Mouse (Mus musculus) lung, embryonic 16.5 days (tissue): ENCODE measurements around the gene Osbpl10. TPM values are rescaled to one million over a fixed set of nuclear protein-coding genes. Genes with fewer than 3 reads are reported as not detected.
"Not testable (repeated sequence)": the region's sequence is repeated elsewhere in the genome, so short reads cannot be mapped to it uniquely, and the experiment has no call there.

Experiments
- ATAC-seq: fragments of 200-750 bp; cut with Nextera tagmentation; 2 replicates; pipeline ENCODE4 v1.8.0; 2017; ENCODE audit warnings: low read depth, mild to moderate bottlenecking, moderate library complexity
- H3K27ac ChIP-seq: fragments of 300-500 bp; sonication (generic); 2 replicates; pipeline ENCODE4 v1.5.1; 2014; ENCODE audit warnings: mild to moderate bottlenecking, control low read depth, low read length
- H3K27me3 ChIP-seq: fragments of 300-500 bp; sonication (generic); 2 replicates; pipeline ENCODE4 v1.6.1; 2014; ENCODE audit warnings: low read depth, low read length, mixed read lengths; ENCODE audit not compliant: control insufficient read depth, insufficient read depth
- H3K36me3 ChIP-seq: fragments of 300-500 bp; sonication (generic); 2 replicates; pipeline ENCODE4 v1.6.1; 2014; ENCODE audit warnings: low read length; ENCODE audit not compliant: control insufficient read depth, insufficient read depth
- H3K4me1 ChIP-seq: fragments of 300-500 bp; sonication (generic); replicated peaks from 2 replicates; pipeline ENCODE4 v1.6.1; 2014; ENCODE audit warnings: low read length, mixed read lengths; ENCODE audit not compliant: control insufficient read depth, insufficient read depth
- H3K4me2 ChIP-seq: fragments of 300-500 bp; sonication (generic); 2 replicates; pipeline ENCODE4 v1.6.1; 2014; ENCODE audit warnings: low read depth, low read length, control low read depth
- H3K4me3 ChIP-seq: fragments of 300-500 bp; sonication (generic); 2 replicates; pipeline ENCODE4 v1.5.1; 2014; ENCODE audit warnings: mild to moderate bottlenecking, low read length, control low read depth
- H3K9ac ChIP-seq: fragments of 300-500 bp; sonication (generic); 2 replicates; pipeline ENCODE4 v1.6.1; 2014; ENCODE audit warnings: low read length, control low read depth
- H3K9me3 ChIP-seq: fragments of 300-500 bp; sonication (generic); 2 replicates; pipeline ENCODE4 v1.6.1; 2016; ENCODE audit warnings: low read length; ENCODE audit not compliant: control insufficient read depth
- WGBS: fragments of 180-500 bp; shearing (Covaris S2); extraction: QIAGEN DNeasy Blood & Tissue Kit; methylation state at CpG from one replicate; pipeline ENCODE4 v1.1.7; 2014; 5-methylcytosine and 5-hydroxymethylcytosine counted together
- polyA plus RNA-seq: library from polyadenylated mRNA; unstranded; fragments of >200 nt; fragmentation: Nextera tagmentation; extraction: Ambion mirVana; gene quantifications from 2 replicates; pipeline ENCODE4 v1.2.1, GENCODE M21; 2015

Gene Osbpl10
- polyA plus RNA-seq, 1 experiment from 2014 or later: 2.2 TPM

DNA sequence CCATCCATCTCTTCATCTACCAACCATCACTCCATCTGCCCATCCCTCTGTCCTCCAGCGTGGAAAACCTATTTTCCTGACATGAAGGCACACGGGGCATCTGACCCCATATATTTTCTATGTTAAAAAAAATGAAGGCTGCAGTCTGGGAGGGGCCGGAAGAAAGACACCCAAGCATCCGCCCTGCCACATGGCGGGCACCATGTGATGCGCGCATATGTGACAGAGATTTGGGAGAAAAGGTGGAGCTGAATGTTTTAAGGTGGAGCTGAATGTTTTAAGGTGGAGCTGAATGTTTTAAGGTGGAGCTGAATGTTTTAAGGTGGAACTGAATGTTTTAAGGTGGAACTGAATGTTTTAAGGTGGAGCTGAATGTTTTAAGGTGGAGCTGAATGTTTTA, 12.1 kb upstream of the Osbpl10 start:
- H3K27me3 ChIP-seq, ATAC-seq, H3K4me3 ChIP-seq, H3K36me3 ChIP-seq, H3K9me3 ChIP-seq, H3K4me2 ChIP-seq, H3K27ac ChIP-seq, H3K9ac ChIP-seq, H3K4me1 ChIP-seq: not testable (repeated sequence)
- WGBS: 78% methylated on average over 7 of the region's 7 CpGs

DNA sequence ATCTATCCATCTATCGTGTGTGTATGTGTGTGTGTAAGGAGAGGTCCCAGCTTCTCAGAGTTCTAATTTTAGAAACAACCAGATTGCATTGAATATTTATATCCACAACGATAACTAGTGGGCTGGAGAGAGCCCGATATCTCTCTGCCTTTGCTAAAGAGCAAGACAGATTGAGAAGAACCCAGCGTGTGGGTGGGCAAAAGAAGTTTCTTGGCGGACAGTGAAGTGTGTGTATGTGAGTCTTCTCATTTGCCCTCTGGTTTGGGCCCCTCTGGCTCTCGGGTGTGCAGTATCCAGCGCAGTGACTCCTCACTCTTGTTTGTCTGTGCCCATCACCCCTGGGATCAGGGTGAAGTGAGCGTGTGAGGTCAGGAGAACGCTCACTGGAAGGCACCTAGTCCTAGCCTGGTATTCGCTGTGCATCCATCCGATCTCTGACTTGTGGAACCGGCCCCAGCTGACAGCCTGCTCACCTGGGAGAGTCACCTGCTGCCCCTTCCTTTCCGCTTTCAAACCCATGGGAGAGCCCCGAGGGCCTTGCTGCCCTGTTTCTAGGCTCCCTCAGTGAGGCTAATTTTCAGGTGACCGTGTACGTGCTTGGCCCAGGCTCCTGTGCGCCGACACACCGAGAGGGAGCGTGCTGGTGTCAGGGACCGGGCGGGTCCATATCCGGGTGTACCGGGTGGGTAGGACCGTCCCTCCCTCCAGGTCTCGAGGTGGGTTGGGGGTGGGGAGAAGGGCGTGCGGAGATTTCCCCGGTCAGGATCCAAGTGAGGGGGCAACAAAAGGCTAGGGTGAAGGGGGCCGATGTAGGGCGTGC, 698 bp upstream of the Osbpl10 start:
- peak; percentile 58 for ATAC-seq
- Histone ChIP-seq H3K9ac (peak overlapping the region; percentile 84), H3K4me1 (peaks cover 11% of the 10 kb centered on the region; the same call in 1 of the 2 replicates), H3K4me2 (peak overlapping the region; percentile 92), H3K27me3 (no peaks in the 10 kb centered on the region; the same call in 1 of the 2 replicates), H3K27ac (peak overlapping the region; percentile 91), H3K9me3 (no peaks in the 10 kb centered on the region), H3K36me3 (no peaks in the 10 kb centered on the region), H3K4me3 (peak overlapping the region; percentile 80)
- 5% methylated on average over 30 of the region's 31 CpGs for WGBS

DNA sequence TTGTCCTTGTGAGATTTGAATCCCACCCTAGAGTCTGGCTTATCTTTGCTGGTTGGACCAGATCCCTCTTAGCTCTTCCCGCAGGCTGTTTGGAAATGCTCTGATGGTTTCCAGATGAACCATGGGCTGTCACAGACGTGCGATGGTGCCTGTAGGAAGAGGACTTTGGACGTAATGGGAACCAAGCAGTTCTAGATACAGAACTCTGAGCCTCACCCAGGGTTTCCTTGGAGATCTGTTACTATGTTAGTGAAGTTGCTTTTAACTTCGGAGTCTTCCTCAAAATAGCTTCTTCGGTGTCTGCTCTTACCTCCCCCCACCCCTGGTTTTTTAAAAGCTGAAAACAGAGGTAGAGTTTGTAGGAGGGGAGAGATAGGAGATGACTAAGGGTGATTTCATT, 1.6 kb downstream of the Osbpl10 start:
- no peak overlapping the region for H3K4me3 ChIP-seq
- peaks cover 11% of the 10 kb centered on the region; the same call in 1 of the 2 replicates for H3K4me1 ChIP-seq
- no peak overlapping the region for H3K27ac ChIP-seq
- H3K9ac ChIP-seq: no peak overlapping the region
- no peaks in the 10 kb centered on the region for H3K36me3 ChIP-seq
- ATAC-seq: no peak
- no peaks in the 10 kb centered on the region for H3K9me3 ChIP-seq
- H3K4me2 ChIP-seq: no peak overlapping the region
- 60% methylated on average over 6 of the region's 6 CpGs for WGBS
- H3K27me3 ChIP-seq: no peaks in the 10 kb centered on the region; the same call in 1 of the 2 replicates

DNA sequence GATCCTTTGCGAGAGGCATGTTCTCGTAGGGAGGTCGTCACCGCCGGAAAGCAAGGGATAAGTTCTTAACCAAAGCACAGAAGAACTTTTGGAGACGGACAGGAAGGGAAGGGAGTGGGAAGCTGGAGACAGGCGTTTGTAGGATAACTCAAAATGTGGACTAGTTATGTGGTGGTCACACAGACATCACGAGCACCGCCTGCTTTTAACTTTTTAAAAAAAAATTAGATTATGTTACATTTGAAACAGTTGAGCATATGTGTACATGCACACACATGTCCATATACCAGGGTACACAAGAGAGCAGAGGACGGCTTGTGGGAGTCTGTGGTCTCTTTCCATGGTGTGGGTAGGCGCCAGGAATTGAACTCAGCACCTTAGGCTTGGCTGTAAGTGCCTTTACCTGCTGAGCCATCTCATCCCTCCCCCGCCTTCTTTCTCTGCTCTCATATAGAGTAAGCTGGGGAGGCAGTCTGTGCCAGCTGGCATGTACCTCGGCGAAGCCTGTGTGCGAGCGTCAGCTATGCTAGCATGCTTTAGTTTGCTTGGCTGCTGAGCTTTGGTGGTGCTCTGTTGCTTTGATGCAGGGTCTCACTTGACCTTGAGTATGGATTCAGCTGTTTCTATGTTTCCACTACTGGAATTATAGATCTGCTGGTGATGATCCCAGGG, 4.5 kb downstream of the Osbpl10 start, which contains the start of gene Rps27rt:
Gene Rps27rt, minus strand, starts transcription at position 51 of the 672 bp plus-strand sequence.
- Histone ChIP-seq H3K4me1 (peaks cover 6% of the 10 kb centered on the region; the same call in 1 of the 2 replicates), H3K9me3 (no peaks in the 10 kb centered on the region), H3K9ac (no peak within 1 kb of the TSS), H3K27ac (no peak within 1 kb of the TSS), H3K4me3 (no peak within 1 kb of the TSS), H3K36me3 (no peaks in the 10 kb centered on the region), H3K4me2 (no peak within 1 kb of the TSS), H3K27me3 (no peaks in the 10 kb centered on the region; the same call in 1 of the 2 replicates)
- ATAC-seq: no peak
- 88% methylated on average over 16 of the region's 16 CpGs for WGBS

DNA sequence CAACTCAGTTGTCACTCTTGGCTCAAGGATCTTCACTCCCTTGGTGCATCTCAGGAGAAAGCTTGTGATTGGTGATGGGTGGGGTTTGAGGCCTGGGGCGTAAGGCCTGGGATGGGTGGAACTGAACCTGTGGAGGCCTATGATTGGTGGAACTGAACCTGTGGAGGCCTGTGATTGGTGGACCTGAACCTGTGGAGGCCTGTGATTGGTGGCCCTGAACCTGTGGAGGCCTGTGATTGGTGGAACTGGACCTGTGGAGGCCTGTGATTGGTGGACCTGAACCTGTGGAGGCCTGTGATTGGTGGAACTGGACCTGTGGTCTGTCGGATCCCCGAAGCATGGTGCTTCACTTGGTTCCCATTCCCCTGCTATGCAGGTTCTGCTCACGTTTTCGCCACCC, 7.4 kb downstream of the Osbpl10 start:
- H3K36me3 ChIP-seq: no peaks in the 10 kb centered on the region
- ATAC-seq: no peak
- H3K4me1 ChIP-seq: peaks cover 8% of the 10 kb centered on the region
- H3K9me3 ChIP-seq: no peaks in the 10 kb centered on the region
- no peak overlapping the region for H3K4me2 ChIP-seq
- H3K27ac ChIP-seq: no peak overlapping the region
- no peaks in the 10 kb centered on the region for H3K27me3 ChIP-seq
- no peak overlapping the region for H3K4me3 ChIP-seq
- H3K9ac ChIP-seq: no peak overlapping the region
- WGBS: 96% methylated on average over 5 of the region's 5 CpGs

DNA sequence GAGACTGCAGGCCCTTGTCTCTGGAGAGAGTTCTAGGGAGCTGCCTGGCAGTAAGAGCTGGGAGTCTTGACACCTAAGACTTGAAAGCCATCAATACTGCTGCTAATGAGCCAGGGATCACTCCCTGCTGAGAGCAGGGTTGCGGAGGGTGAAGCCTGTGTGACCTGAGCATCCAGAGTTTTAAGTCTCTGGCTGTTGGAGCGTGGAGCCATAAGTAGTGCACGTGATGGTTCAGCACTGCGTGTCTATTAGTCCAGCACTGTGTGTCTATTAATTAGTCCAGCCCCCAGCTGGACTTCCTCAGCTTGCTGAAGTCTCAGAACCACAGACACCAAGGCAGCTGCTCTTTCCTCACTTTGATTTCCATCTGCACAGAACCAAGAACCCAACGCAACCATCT, 8.0 kb downstream of the Osbpl10 start:
- Histone ChIP-seq H3K4me2 (no peak overlapping the region), H3K27ac (no peak overlapping the region), H3K4me3 (no peak overlapping the region), H3K9ac (no peak overlapping the region), H3K36me3 (no peaks in the 10 kb centered on the region), H3K27me3 (no peaks in the 10 kb centered on the region), H3K9me3 (no peaks in the 10 kb centered on the region), H3K4me1 (peaks cover 8% of the 10 kb centered on the region)
- 92% methylated on average over 5 of the region's 5 CpGs for WGBS
- ATAC-seq: no peak

DNA sequence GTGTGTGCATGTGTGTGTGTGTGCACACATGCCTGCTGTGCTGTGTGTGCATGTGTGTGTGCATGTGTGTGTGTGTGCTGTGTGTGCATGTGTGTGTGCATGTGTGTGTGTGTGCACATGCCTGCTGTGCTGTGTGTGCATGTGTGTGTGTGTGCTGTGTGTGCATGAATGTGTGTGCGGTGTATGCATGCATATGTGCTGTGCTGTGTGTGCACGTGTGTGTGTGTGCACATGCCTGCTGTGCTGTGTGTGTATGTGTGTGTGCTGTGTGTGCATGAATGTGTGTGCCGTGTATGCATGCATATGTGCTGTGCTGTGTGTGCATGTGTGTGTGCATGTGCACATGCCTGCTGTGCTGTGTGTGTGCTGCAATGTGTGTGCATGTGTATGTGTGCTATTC, 9.7 kb downstream of the Osbpl10 start:
- H3K27ac ChIP-seq: no peak overlapping the region
- 93% methylated on average over 3 of the region's 3 CpGs for WGBS
- H3K27me3 ChIP-seq: no peaks in the 10 kb centered on the region
- no peak overlapping the region for H3K4me3 ChIP-seq
- H3K36me3 ChIP-seq: no peaks in the 10 kb centered on the region; the same call in 1 of the 2 replicates
- peaks cover 8% of the 10 kb centered on the region for H3K4me1 ChIP-seq
- no peak overlapping the region for H3K9ac ChIP-seq
- H3K4me2 ChIP-seq: no peak overlapping the region
- ATAC-seq: no peak
- H3K9me3 ChIP-seq: peaks cover 6% of the 10 kb centered on the region; the same call in 1 of the 2 replicates

DNA sequence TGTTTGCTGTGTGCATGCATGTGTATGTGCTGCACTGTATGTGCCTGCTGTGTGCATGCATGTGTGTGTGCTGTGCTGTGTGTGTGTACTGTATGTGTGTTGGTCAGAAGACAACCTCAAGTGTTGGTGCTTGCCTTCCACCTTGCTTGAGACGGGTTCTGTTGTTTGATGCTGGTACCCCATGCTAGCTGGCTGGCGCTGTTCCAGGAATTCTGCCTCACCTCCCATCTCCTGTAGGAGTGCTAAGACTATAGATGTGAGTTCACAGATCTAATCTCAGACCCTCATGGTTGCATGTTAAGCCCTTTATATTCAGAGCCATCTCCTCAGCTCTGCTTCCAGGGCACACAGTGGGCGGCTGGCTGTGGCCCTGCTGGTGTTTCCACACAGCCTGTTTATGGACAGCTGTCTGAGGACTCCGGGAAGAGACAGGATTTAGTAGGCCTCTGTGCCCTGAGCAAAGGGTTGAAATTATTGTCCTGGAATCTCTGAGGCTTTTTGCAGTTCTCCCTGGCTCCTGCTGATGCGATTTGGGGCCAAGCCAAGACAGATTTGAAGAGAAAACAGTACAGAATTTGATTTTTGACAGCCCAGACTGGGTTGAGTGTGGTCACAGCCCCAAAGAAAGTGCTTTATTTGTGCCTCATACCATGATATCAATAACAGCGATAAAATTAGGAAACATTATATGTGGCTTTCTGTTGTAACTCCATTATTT, 10.4 kb downstream of the Osbpl10 start:
- no peak for ATAC-seq
- Histone ChIP-seq H3K27me3 (no peaks in the 10 kb centered on the region), H3K27ac (no peak overlapping the region)

DNA sequence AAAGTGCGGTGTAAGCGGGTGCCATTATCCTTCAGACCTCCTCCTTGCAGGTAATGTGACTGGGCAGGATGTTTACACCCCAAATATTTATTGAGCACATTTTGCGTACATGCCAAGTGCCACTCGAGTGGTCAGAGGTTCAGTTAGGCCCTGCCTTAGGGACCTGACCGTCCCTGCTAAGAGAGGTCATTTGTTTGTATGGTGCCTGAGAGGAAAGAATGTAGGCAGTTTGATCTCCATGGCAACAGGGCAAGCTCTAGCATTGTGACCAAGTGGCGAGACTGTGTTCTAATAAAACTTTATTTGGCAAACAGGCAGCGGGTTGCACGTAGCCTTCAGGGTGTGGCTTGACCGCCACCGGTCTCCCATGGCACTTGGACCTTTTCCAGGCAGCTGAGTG, 12.1 kb downstream of the Osbpl10 start:
- peaks cover 6% of the 10 kb centered on the region; the same call in 1 of the 2 replicates for H3K9me3 ChIP-seq
- ATAC-seq: peak; percentile 76
- H3K4me2 ChIP-seq: no peak overlapping the region
- H3K27me3 ChIP-seq: no peaks in the 10 kb centered on the region
- no peak overlapping the region for H3K4me3 ChIP-seq
- H3K4me1 ChIP-seq: peaks cover 8% of the 10 kb centered on the region
- no peak overlapping the region for H3K27ac ChIP-seq
- WGBS: 55% methylated on average over 10 of the region's 10 CpGs
- no peaks in the 10 kb centered on the region; the same call in 1 of the 2 replicates for H3K36me3 ChIP-seq
- no peak overlapping the region for H3K9ac ChIP-seq

More for the DNA sequence above, 10.4 kb downstream of the Osbpl10 start:
- Histone ChIP-seq H3K9me3 (peaks cover 6% of the 10 kb centered on the region; the same call in 1 of the 2 replicates), H3K4me1 (peaks cover 8% of the 10 kb centered on the region), H3K36me3 (no peaks in the 10 kb centered on the region; the same call in 1 of the 2 replicates), H3K9ac (no peak overlapping the region), H3K4me2 (no peak overlapping the region), H3K4me3 (no peak overlapping the region)
- WGBS: 54% methylated on average over 6 of the region's 6 CpGs
